ENCODE assay signal across 8 mouse cellular contexts in the genomic region with DNA sequence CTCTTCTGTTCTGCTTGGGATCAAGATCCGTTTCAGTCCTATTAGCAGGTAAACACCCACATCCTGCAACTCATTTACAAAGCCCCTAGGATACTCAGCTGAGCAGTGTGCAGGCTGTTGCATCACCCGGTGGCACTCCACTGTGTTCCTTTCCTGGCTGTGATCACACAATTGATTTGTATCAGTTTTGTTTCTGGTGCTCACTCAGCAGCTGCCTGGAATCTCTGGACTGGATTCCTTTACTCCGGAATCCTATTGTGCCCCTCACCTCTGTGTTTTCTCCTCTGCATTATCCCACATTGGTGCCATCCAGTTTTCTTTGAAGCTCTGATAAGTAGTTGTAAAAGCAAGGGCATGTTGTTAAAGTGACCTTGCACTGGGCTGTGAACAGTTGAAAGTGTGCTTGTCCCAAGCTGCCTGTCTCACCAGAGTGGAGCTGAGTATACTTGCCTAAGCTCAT.
DNase-seq lines count a peak whose midpoint lies in the region; ATAC-seq and TF ChIP-seq lines count a peak whose summit lies in the region.

No protein-coding gene starts in this region.

- H3K4me1 ChIP-seq in kidney, postnatal 0 days (replicated peaks; ENCODE audit: insufficient read depth, low read length), result peaks cover 14% of the 10 kb centered on the region; the same call in 1 of the 2 replicates
- peaks cover 8% of the 10 kb centered on the region for H3K4me1 ChIP-seq in embryonic fibroblast, embryonic 13.5 days (ENCODE audit: control insufficient read depth, insufficient read depth, low read length)
- peaks cover 10% of the 10 kb centered on the region for H3K4me1 ChIP-seq in limb, embryonic 11.5 days (ENCODE audit: control insufficient read depth, insufficient read depth, low read length)
- H3K4me1 ChIP-seq in neural tube, embryonic 12.5 days, result peaks cover 32% of the 10 kb centered on the region

- H3K9me3 ChIP-seq in kidney, postnatal 0 days (replicated peaks; ENCODE audit: low read length), result no peaks in the 10 kb centered on the region
- H3K9me3 ChIP-seq in limb, embryonic 11.5 days (ENCODE audit: control insufficient read depth, low read length), result no peaks in the 10 kb centered on the region
- H3K9me3 ChIP-seq in neural tube, embryonic 12.5 days, result no peaks in the 10 kb centered on the region

- 6% methylated on average over 3 of the region's 3 CpGs for WGBS in kidney, postnatal 0 days
- WGBS in limb, embryonic 11.5 days, result 1% methylated on average over 3 of the region's 3 CpGs
- WGBS in neural tube, embryonic 12.5 days, result 0% methylated on average over 3 of the region's 3 CpGs

- no peaks in the 10 kb centered on the region for H3K36me3 ChIP-seq in kidney, postnatal 0 days (ENCODE audit: insufficient read depth, low read length)
- H3K36me3 ChIP-seq in limb, embryonic 11.5 days (ENCODE audit: control insufficient read depth, insufficient read depth, low read length), result no peaks in the 10 kb centered on the region
- H3K36me3 ChIP-seq in neural tube, embryonic 12.5 days, result no peaks in the 10 kb centered on the region

- no peak overlapping the region for H3K9ac ChIP-seq in kidney, postnatal 0 days (ENCODE audit: low read depth, low read length)
- H3K9ac ChIP-seq in limb, embryonic 11.5 days (ENCODE audit: low read length), result no peak overlapping the region
- no peak overlapping the region for H3K9ac ChIP-seq in neural tube, embryonic 12.5 days

- H3K27ac ChIP-seq in kidney, postnatal 0 days, result peak overlapping the region; percentile 70
- H3K27ac ChIP-seq in embryonic fibroblast, embryonic 13.5 days (ENCODE audit: insufficient read depth, low read length), result peak overlapping the region; percentile 44
- no peak overlapping the region for H3K27ac ChIP-seq in limb, embryonic 11.5 days (replicated peaks; ENCODE audit: low read depth, low read length)
- H3K27ac ChIP-seq in neural tube, embryonic 12.5 days, result no peak overlapping the region

- no peaks in the 10 kb centered on the region for H3K27me3 ChIP-seq in kidney, postnatal 0 days (ENCODE audit: insufficient read depth, low read length)
- no peaks in the 10 kb centered on the region for H3K27me3 ChIP-seq in limb, embryonic 11.5 days (ENCODE audit: control insufficient read depth, insufficient read depth, low read length)
- no peaks in the 10 kb centered on the region for H3K27me3 ChIP-seq in neural tube, embryonic 12.5 days (replicated peaks)

- H3K4me2 ChIP-seq in kidney, postnatal 0 days (ENCODE audit: low read length), result peak overlapping the region; percentile 21; the same call in 1 of the 2 replicates
- H3K4me2 ChIP-seq in limb, embryonic 11.5 days (ENCODE audit: low read depth, severe bottlenecking), result 0 out of 2 replicates have a peak overlapping the region, but pooled peaks have one; percentile 27
- peak overlapping the region; percentile 37 for H3K4me2 ChIP-seq in neural tube, embryonic 12.5 days (replicated peaks)

- ATAC-seq in kidney, postnatal 0 days (replicated peaks; ENCODE audit: low FRiP score, low read depth), result peak; percentile 69; the same call in 1 of the 2 replicates
- ATAC-seq in limb, embryonic 11.5 days (ENCODE audit: insufficient number of reproducible peaks, low FRiP score, low TSS enrichment, low read depth), result no peak
- ATAC-seq in neural tube, embryonic 12.5 days (ENCODE audit: low FRiP score, low read depth), result peak; percentile 38; the same call in 1 of the 2 replicates
- no peak for ATAC-seq in megakaryocyte-erythroid progenitor cell, adult 5-6 weeks (replicated peaks; ENCODE audit: low FRiP score, low TSS enrichment, poor library complexity, severe bottlenecking)

- H3K4me3 ChIP-seq in kidney, postnatal 0 days (replicated peaks; ENCODE audit: low read depth, low read length), result no peak overlapping the region
- H3K4me3 ChIP-seq in embryonic fibroblast, embryonic 13.5 days (ENCODE audit: insufficient read depth, low read length), result no peak overlapping the region
- no peak overlapping the region for H3K4me3 ChIP-seq in limb, embryonic 11.5 days (ENCODE audit: low read depth, low read length)
- no peak overlapping the region for H3K4me3 ChIP-seq in neural tube, embryonic 12.5 days

- no peak for TF ChIP-seq POLR2A in embryonic fibroblast, embryonic 13.5 days (IDR thresholded peaks at IDR 0.05; ENCODE audit: low read depth, low read length)

- no peak for TF ChIP-seq CTCF in kidney, postnatal 0 days (IDR thresholded peaks at IDR 0.05; ENCODE audit: low read depth)
- TF ChIP-seq CTCF in embryonic fibroblast, embryonic 13.5 days (IDR thresholded peaks at IDR 0.05; ENCODE audit: borderline replicate concordance, insufficient read depth, low read length), result no peak

- DNase-seq in kidney, postnatal 0 days (ENCODE audit: low spot score), result peak; percentile 47
- no peak for DNase-seq in kidney, postnatal 36 days
- DNase-seq in limb, embryonic 11.5 days (ENCODE audit: low spot score), result no peak
- no peak for DNase-seq in left cerebral cortex, adult 18-20 months (ENCODE audit: low spot score in 2 of 2)
- no peak for DNase-seq in right cerebral cortex, postnatal 14 days

Comparison
In these comparisons a context has a peak if more than half of its experiments do, and no peak if none do; other contexts are left out.
1. ATAC-seq: peak in kidney, postnatal 0 days (single experiment) and neural tube, embryonic 12.5 days (single experiment); none in limb, embryonic 11.5 days (single experiment) and megakaryocyte-erythroid progenitor cell, adult 5-6 weeks (single experiment).
2. H3K27ac ChIP-seq: peak in kidney, postnatal 0 days (single experiment) and embryonic fibroblast, embryonic 13.5 days (single experiment); none in limb, embryonic 11.5 days (single experiment) and neural tube, embryonic 12.5 days (single experiment).
3. Peak in every context shown above with its lines, with median percentiles within 50 percentile points of each other: H3K4me2 ChIP-seq.